Mouse (Mus musculus) liver, embryonic 14 days (tissue): Measurements from ENCODE around the gene Gm5916. TPM values are rescaled to one million over a fixed set of nuclear protein-coding genes. Genes with fewer than 3 reads are reported as not detected.

Source experiments
- polyA plus RNA-seq: library from polyadenylated mRNA; depleted of rRNA; stranded (reverse); fragments of >200 nt; gene quantifications from 2 replicates; pipeline ENCODE4 v1.2.3, GENCODE M21; 2012; rRNA removed

Gm5916 gene
- not detected in 2 replicates for polyA plus RNA-seq

DNA sequence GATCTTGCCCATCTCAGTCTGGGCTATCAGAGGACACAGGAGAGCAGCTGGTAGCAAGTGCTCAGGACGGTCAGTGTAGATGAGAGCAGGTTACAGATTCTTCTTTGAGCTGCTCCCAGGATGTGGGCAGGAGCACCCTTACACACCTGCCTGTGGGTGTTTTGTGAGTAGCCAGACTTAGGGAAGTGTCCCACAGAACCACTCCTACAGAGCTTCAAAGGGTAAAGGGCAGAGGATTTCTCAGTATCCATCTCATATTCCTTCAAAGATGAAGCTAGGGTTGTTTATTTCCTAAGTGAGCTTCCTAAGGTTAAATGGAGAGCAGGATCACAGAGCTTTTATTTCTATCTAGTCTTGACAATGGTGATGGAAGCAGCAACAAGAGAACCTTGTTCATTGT is at the start of gene Gm5916:
Gene Gm5916 (minus strand): TSS at position 101 of the 400 bp plus-strand sequence.

Other genes starting within 250 kb of the Gm5916 start
- gene 9230113P08Rik, start 220.4 kb downstream of the Gm5916 start, polyA plus RNA-seq: not detected in 2 replicates